Mouse (Mus musculus): ENCODE results near the gene Smoc1.

Smoc1 gene

DNA sequence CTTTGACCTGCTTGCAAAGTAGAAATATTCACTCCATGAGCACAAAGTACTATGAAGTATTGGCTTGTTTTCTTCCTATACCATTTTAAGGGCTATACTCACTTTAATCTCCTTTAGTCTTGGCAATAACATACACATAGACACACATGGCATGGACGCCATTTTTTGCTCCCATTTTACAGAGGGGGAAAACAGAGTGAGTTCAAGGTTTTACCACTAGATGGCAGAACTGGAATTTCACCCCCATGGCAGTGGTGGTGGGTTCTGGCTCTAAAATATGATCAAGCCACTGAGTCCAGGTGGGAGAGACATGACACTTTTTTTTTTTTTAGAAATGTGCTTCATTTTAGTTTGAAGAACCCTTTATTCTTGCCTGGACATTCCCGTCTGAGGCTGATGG is 1.6 kb upstream of the Smoc1 start:
- DNase-seq (ENCODE audit: low spot score), result no peak

DNA sequence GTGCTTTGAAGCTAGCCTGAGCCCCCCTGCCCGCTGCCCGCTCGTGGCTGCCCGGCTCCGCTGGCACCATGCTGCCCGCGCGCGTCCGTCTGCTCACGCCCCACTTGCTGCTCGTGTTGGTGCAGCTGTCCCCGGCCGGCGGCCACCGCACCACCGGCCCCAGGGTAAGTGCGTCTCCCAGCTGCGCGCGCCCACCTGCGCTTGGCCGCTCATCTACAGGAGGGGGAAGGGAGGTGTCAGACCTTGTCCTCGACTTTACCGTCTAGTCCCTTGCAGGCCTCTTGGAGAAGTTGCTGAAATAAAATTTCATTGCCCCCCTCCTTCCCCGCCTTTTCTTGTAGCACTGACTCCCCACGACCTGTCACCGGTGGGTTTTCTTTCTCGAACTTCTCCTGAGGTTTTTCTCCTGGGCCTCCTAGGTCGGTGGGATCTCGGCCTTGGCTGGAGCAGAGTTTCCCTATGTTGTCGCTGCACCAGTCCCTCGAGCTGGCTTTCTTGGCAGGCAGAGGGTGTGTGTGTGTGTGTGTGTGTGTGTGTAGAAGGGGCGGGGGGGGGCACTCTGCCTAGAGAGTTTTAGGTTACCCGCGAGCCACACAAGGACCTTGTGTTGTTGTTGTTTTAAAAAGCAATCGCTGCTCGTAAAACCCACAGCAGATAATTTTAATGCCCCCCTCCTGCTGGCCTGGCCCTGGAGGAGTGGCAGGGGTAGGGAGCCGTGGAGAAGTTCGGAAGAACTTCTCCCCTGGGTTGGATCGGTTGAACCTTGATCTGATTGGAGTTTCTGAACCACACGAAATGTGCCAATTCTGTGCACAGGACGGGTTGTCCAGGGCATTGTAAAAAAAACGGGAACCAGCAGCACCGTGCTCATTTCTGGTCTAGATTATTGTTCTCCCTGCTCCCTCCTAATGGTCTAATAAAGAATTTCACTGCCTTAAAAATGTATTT is 661 bp downstream of the Smoc1 start:
- DNase-seq (ENCODE audit: low spot score), result peak; percentile 43

DNA sequence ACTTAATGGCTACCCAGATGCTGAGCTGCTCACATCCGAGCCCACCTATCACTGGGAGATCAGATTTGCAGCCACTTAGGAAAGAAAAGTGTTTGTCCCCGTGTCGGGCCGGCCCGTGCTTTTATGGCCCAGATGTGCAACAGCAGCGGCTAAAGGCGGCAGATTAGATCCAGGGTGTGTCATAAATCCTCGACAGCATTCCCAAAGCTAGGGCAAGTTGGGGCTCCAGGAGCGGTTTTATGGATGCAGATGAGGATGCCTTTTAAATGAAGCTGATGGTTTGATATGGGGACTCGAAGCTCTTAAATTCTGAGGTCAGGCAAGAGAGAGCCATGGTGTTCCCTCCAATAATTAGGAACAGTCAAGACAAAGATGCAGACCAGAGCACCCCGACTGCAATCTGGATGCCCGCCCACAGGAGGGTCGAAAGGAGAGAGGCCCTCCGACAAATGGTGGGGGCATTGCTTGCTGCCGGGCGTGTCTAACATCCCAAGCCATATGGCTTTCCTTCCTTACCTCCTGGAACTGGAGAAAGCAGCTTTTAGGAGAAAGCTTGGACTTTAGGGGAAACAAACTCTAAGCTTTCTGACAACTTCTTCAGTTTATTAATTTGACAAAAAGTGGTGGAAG is 1.8 kb downstream of the Smoc1 start:
- no peak for DNase-seq (ENCODE audit: low spot score)

DNA sequence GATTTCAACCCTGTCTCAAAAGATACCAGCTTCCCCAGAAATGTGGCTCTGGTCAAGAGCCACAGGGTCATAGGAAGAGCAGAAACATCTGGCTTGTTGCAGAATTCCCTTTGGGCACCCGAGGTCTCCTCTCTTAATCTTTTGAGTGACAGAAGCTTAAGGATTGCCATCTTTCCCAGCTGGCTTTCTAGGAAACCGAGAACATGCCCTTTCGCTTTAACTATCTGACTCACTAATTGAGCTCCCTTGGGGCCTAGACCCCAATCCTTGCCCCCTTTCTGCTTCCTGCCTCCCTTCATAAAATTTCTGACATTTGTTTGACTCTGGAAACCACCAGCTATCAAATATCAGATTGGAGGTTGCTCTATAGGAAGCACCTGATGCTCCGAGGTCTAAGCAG is 3.1 kb downstream of the Smoc1 start:
- no peak for DNase-seq (ENCODE audit: low spot score)

DNA sequence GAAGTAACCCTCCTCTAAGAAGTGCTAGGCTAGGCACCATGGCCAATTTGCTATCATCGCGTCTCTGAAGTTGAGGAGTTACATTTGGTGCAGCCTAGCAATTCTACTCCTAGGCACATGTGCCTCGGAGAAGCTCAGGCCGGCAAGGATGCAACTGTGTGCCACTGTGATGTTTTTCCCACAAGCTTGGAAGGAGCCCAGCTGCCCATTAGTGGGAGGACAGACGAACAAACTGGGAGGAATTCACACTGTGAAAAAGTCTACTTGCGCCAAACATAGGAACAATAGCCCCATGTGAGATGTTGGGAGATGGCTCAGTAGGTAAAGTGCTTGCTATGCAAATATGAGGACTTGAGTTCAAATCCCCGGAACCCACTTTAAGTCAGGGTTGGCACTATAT is 5.0 kb downstream of the Smoc1 start:
- no peak for DNase-seq (ENCODE audit: low spot score)

DNA sequence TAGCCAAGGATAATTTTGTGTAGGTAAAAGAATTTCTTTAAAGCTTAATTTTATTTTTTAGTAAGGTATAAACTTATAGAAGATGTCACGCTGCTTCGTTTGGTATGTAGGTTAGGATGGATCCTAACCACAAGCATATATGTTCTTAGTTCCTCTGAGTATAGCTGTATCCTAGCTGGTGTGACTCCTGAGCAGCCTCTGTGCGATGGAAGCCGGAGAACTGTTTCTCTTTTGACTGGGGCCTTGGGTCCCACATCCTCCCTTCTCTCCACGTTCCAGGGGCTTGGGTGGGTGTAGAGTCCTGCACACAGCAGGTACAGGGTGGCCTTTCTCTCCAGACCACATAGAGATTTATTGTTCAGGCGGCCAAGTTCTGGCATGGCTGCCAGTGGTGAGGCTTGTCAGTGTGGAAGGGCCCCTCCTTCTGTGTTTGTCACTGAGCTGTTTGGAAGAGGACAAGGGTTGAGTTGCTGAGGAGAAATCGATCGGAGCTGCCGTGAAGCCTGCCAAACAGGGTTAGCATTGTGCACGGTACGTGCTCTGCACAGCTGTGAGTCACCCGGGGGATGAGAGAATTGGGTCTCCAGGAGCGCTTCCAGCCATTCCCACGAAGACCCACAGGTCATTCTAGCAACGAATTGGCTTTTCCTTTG is 6.9 kb downstream of the Smoc1 start:
- no peak for DNase-seq (ENCODE audit: low spot score)

DNA sequence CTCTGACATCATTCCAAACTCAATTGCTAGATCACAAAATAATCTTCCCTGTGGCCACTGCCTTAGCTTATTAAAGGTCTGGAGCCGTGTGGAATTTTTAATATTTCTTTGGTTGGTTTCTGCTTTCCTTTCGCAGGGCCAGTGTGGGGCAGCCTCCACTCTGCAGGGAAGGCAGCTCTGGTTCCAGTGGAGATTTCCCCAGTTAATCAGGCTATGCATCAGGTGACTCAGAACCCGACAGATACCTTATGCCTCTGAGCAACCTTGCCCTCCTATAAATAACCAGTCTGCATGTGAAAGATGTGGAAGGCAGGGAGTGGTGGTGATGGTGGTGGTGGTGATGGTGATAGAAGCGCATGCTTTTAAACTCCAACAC is 7.4 kb downstream of the Smoc1 start:
- no peak for DNase-seq (ENCODE audit: low spot score)

DNA sequence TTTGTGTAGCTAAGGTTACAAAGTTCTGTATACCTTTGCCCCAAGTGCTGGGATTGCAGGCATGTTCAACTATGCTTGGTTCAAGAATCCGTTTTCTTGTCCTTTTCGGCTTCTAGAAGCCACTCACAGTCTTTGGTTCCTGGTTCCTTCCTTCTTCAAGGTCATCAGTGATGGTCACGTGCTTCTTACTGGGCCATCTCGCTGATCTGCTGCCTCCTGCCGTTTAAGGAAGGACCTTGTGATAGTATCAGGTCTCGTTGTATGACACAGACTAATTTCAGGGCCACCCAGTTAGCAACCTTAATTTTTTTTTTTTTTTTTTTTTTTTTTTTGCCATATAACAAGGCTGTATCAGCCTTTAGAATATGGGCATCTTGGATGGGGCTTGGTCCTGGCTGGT is 9.2 kb downstream of the Smoc1 start:
- DNase-seq (ENCODE audit: low spot score), result no peak

DNA sequence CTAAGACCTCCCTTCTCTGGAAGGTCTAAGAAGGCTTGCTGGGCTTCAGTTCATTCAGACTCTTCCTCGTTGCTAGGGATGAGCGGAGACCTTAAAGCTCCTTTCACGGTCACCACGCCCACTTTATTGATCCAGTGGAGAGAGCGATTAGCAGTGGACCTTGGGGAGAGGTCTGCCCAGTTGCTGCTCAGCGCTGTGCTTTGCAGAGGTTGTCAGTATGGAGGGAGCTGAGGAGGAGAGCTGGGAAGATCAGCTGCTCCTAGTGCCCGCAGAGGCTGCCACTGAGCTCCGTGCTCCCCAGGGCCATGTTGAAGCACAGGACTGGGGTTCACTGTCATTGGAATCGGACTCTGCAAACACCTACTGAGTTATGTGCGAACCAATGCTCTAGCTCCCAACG is 17.0 kb downstream of the Smoc1 start:
- no peak for DNase-seq (ENCODE audit: low spot score)

DNA sequence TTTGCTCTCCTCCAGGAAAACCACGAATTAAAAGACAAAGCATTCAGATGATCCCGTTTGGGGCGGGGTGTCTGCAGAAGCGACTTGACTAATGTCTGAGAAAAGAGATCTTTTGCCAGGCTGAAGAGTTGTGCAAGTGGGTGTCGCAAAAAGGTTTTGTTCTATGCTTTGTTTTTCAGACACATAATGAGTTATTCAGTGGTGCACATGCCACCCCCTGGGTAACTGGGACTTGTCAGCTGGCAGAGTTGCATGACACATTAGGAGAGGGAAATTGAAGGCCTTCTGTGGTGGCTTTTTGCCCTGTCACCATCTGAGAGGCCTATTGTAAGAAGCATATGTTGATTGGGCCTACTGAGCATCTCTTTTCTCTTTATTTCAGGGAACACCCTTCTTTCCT is 20.3 kb downstream of the Smoc1 start:
- DNase-seq (ENCODE audit: low spot score), result no peak

DNA sequence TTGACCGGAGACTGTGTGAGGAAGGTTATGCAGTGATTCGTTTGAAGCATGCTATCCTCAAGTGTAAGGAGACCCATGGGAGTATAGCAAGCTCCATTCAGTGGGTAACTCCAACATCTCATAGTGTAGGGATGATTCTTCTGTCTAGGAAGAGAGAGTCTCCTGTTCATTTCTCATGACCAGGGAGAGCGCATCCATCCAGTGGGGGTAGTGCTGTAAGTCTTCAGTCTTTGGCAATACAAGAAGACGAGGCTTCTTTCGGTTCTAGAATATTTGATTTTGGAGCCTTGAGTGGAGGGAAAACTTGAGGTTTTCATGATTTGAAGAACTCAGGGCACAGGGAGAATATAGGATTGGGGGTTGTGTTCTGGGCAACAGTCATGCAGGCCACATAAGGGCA is 23.1 kb downstream of the Smoc1 start:
- DNase-seq (ENCODE audit: low spot score), result no peak

DNA sequence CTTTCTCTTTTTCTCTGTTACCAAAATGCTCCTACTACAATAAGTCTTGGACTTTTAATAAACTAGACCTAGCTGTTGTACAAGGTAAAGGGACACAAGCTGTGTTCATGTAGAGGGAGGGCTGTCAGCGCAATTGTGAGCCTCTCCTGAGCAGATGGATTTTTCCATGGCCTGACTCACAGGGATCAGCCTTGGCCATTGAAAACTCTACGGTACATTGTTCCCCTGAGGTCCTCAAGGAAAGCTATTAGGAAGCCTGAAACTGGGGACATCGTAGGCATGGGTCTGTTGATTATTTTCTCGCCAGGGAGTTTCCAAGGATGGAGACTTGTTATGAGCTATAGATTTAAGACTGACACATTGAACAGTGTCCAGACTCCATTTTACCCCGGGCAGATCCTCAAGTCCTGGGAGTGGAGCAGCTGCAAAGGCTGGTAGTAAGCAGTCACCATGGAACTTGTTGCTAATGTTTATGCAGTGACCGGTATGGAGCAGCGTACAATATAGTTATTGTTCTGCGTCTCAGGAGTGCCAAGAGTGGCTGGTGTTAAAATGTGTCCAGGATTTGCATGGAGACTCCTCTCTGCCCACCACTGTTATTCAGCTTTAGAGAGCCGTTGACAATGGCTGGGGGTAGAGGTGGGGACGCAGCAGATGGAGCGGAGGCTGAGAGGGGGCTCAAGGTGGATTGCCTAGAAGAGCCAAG is 28.5 kb downstream of the Smoc1 start:
- no peak for DNase-seq (ENCODE audit: low spot score)

DNA sequence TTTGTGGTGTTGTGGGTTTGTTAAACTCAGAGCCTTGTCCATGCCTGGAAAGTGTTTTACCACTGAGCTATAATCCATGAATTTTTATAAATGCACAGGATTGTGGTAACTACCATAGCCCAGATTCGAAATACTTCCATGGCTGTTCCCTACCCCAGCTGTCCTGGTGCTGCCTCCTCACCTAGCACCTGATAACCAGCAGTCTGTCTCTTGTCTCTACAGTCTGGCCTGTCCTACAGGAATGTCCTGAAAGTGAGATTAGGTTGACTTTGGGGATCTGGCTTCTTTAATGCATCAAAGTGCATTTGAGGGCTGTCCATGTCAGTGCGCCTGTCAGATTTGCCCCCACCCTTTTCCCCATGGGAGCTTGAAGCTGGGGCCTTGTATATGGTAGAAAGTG is 29.2 kb downstream of the Smoc1 start:
- no peak for DNase-seq (ENCODE audit: low spot score)

DNA sequence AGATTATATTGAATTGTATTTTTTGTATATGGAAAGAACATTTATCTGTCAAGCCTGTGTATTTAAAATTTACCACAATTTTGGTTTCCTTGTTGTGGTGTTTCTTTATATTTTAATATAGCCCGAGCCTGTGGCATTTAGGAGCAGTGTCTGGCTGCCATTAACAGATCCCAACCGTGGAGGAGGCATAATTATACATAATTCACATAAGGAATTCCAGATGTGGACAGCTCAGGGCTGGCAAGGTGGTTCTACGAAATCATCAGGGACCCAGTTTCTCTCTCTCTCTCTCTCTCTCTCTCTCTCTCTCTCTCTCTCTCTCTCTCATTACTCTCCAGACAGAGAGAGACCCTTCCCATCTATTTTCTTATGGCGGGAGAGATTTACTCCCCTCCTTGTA is 31.0 kb downstream of the Smoc1 start:
- no peak for DNase-seq (ENCODE audit: low spot score)

DNA sequence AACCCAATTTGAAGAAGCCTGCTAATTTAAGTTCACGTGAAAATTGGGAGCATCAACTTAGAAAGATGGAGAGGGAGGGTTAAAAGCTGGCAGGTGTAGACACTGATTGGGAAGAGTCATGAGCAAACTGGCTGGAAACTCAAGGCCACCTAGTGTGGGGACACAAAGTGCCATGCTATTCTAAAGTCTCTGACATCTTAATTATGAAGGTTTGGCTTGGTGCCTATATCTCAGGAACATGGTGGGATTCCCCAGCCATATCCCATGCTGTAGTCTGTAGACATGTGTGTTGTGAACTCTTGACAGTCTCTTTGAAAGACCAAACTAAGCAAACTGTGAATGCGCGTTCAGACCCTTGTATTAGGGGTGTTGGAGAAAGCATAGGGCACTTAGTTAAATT is 32.0 kb downstream of the Smoc1 start:
- DNase-seq (ENCODE audit: low spot score), result no peak

DNA sequence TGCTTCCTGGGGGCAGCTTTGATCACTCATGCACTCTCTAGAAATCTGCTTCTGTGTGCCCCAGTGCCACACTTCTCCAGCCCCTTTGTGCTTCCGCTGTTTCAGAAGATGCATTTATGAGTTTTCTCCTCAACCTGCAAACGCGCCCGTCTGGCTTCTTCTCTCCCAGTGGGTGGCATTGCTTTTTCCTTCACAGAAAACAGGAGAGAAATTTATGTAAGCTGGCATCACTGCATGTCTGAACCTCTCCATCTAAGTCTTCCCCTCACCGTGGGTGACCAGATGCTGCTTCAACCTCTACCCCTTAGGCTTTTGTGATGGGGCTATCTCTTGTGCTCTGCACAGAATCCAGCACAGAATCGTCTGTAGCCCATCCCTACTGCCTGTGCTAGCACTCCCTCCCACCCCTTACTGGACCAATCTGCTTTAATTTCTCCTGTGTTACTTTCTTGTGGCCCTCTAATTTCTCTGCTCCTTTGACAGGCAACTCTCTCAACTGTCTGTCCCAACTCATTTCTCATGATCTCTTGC is 35.3 kb downstream of the Smoc1 start:
- DNase-seq (ENCODE audit: low spot score), result no peak

DNA sequence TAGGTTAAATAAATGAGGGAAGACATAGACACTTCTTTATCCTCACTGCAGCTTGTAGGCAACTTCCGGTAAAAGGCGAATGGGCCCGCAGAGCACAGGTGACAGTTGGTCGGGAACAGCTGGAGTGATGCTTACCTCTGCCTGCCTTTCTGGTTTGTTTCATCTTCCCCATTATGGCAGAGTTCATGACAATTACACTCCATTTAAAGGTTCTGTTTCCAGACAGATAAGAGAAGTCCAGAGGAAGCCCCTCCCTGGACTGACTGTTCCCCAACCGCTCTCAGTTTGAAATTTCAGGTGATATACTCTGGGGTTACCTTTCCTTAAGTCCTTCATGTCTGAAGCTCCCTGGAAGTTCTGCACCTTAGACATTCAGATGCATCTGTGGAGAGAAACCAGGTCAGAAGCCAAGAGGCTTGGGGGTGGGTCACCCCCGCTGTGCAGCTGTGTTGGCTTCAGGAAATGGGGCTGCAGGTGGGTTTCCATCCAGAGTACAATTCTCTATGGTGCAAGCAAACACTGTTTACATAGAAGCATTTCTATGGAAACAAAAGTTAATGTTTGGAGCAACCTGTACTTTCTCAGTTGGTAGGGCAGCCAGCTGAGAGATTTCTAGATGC is 36.8 kb downstream of the Smoc1 start:
- DNase-seq (ENCODE audit: low spot score), result no peak

DNA sequence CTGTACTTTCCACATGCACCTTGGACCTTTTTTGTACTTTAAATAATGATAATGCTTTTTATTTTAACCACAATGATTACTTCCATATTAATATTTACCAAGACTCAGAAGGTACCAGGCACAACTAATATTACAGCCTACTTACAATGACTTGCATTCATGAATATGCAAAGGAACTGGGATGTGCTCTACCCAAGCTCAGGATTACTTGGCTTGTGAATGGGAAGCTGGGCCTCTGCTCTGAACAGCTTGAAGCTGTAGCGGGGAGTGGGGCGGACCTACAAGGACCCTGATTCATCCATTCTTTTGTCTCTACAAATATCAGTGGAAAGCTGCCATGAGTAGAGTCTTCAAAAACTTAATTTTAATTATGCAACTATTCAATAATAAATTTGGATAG is 47.5 kb downstream of the Smoc1 start:
- DNase-seq (ENCODE audit: low spot score), result no peak

DNA sequence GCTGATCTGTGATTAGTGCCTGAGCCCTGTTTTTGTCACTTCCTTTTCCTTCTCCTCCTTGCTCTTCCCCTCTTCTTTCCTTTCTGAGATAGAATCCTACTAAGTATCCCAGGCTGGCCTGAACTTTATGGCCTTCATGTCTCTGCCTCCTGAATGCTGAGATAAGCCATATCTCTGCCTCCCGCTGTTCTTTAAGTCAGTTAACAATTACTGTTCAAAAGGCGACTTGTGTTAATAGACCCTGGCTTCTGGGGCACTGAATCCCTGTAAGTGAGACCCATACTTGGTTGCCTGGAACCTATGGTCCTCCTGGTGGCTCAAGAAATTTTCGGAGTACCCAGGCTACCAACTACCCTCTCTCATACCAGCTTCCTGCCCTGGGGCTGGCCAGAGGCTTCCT is 48.3 kb downstream of the Smoc1 start:
- DNase-seq (ENCODE audit: low spot score), result no peak

DNA sequence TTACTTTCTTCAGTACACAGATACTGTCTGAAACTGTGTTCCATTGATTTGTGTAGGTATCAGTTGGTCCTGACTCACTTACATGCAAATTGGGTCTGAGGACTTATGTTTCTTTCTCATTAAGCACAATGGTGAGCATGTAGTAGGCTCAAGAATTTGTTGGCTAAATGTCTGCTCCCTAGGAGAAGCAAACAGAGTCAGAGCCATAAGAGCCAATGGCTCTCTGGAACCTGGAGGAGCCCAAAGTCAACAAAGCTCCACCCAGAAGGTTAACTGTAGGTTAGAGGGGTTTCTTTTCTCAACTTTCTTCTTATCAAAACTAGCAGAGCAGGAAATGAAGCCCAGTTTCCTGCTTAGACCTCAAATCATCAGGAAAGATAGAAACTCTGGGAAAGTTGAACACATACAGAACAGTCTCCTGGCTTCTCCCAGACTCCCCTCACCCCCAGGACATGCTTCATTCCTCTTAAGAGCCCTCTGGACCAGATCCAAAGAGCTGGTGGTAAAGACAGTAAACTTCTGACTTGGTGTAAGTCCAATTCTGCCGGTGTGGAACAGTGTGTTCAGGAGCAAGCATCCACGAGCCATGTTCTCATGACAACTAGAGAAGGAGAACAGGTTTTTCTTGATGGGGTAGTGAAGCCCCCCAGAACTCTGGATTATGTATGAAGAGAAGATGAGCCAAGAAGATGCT is 51.5 kb downstream of the Smoc1 start:
- no peak for DNase-seq (ENCODE audit: low spot score)

DNA sequence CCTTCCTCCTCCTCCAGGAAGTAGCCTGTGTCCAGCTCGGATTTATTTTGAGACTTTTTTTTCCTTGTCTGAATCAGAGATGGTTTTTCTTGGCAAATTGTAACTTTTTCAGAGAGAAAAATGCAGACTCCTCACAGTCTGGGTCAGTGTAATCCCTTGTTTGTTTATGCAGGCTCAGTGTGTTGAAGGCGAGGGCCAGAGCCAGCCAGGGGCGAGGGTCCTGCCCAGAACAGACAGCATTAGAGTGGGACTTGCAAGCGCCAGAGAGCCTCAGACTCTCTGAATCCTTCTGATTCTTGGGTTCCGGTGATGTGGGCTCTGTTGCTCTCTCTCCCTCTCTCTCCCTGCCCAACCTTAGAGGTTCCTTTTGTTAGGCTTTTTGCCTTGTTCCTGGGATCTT is 53.7 kb downstream of the Smoc1 start:
- DNase-seq (ENCODE audit: low spot score), result no peak
